Mouse (Mus musculus) cerebellum, postnatal 36 days (tissue): ENCODE data around the gene Cox19.

ENCODE experiments used
- DNase-seq, 2 experiments: peaks; one replicate each; pipeline ENCODE4 v3.0.0; 2021 to 2022; ENCODE audit warnings: mixed read lengths in 2 of 2

Gene Cox19

GRCm38 (mm10) chr5:139291811-139292560 lies 59.2 kb downstream of the Cox19 start:
- DNase-seq = no peak

GRCm38 (mm10) chr5:139290467-139291259 lies 60.6 kb downstream of the Cox19 start:
- no peak for DNase-seq

DNA sequence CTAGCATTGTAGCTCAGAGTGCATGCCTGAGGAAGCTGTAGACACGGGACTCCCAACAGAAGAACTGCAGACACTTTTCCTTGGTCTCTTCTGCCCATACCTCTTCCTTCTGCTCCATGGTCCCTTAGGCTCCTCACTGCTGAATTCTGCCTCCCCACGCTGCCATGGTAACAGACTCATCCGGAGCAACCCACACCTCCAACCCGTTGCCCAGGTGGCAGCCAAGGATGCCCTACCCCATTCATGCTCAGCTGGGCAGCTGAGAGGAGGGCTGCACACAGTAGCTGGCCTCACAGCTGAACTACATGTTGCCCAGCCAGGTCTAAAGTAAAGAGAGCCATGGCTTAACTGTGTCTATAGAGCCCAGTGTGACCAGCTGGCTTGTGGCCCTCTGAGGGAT lies 62.6 kb downstream of the Cox19 start:
- DNase-seq = no peak

DNA sequence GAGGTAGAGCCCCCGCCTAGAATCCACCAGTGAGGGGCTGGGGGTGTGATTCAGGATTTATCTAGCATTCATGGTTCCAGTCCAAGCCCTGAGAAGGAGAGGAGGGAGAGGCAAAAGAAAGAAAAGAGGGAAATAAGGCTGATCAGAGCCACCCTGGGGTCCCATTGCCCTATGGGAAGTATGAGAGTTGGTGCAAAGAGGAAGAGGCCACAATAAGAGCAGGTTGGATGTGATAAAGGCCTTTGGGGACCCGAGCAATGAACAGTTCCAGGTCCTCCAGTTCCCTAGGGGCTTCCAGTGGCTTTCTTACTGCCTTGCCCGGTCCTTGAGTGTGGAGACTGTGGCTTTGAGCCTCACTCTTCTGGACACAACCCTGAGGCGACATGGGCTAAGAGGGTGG lies 63.4 kb downstream of the Cox19 start:
- no peak for DNase-seq

DNA sequence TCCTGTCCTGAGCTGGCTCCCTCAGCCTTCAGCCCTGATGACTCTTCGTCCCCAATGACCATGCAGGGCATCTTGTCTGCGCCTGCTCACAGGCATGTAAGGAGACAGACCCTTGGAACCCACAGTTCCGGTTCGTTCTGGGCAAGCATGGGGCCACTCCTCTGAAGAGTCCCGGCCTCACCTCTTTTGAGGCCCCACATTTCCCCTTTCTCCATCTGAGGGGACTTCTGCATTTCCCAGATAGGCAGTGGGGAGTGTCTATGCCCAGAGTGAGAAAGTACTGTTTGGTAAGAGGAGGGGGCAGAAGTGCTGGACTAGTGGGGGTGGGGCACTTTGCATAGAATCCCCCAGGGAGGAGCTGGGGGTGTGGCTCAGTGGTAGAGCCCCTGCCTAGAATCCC lies 64.1 kb downstream of the Cox19 start:
- no peak for DNase-seq
